Mouse (Mus musculus): ENCODE measurements at regions not wholly inside any gene's neighbourhood (a gene's known extent, or its start where the extent isn't known, plus 50 kb on each side); places are given as distances from the start of the nearest gene placed in this dataset.

GRCm38 (mm10) chr3:13154158-13154557, 1326.3 kb upstream of the Slc7a12 start:
- CTCF ChIA-PET, result no interaction called here

- CTCF ChIA-PET, result interaction anchor here (0.5 kb wide), 1 partner anchor 479 kb away, joined by 3 read pairs; no protein-coding TSS in a partner anchor
Measured at GRCm38 (mm10) chr3:13168406-13168805, 1312.1 kb upstream of the Slc7a12 start.
